Mouse (Mus musculus) liver, embryonic 18 days (tissue): ENCODE data around the gene Lao1. TPM values are rescaled to one million over a fixed set of nuclear protein-coding genes. Genes with fewer than 3 reads are reported as not detected.

Experiments
- polyA plus RNA-seq: library from polyadenylated mRNA; depleted of rRNA; stranded (reverse); fragments of >200 nt; gene quantifications from 2 replicates; pipeline ENCODE4 v1.2.3, GENCODE M21; 2012; rRNA removed

The Lao1 gene
- polyA plus RNA-seq, result not detected in 2 replicates

GRCm38 (mm10) chr4:118961141-118961628 is at the start of gene Lao1:
TSS of gene Lao1 (plus strand) at chr4:118961578.

GRCm38 (mm10) chr4:118917365-118917764 is 44.0 kb upstream of the Lao1 start, which contains the start of gene Olfr1329:
TSS of gene Olfr1329 (minus strand) at chr4:118917465.

GRCm38 (mm10) chr4:118938512-118938911 is 22.9 kb upstream of the Lao1 start, which contains the start of gene Olfr1328:
TSS of gene Olfr1328 (minus strand) at chr4:118938612.

Other genes starting within 250 kb of the Lao1 start
- not detected in 2 replicates for gene Olfr1340, start 241.4 kb upstream of the Lao1 start, polyA plus RNA-seq
- not detected in 2 replicates for gene Olfr1339, start 229.4 kb upstream of the Lao1 start, polyA plus RNA-seq
- not detected in 2 replicates for gene Olfr1338, start 202.8 kb upstream of the Lao1 start, polyA plus RNA-seq
- gene Olfr1337, start 179.0 kb upstream of the Lao1 start, polyA plus RNA-seq, result not detected in 2 replicates
- gene Olfr1335, start 151.6 kb upstream of the Lao1 start, polyA plus RNA-seq, result not detected in 2 replicates
- gene Olfr1333, start 125.3 kb upstream of the Lao1 start, polyA plus RNA-seq, result not detected in 2 replicates
- not detected in 2 replicates for gene Olfr1331, start 96.9 kb upstream of the Lao1 start, polyA plus RNA-seq
- not detected in 2 replicates for gene Olfr1330, start 73.0 kb upstream of the Lao1 start, polyA plus RNA-seq
- not detected in 2 replicates for gene Olfr1329, start 44.1 kb upstream of the Lao1 start, polyA plus RNA-seq
- gene Olfr1328, start 23.0 kb upstream of the Lao1 start, polyA plus RNA-seq, result not detected in 2 replicates
- gene Slc2a1, start 147.1 kb downstream of the Lao1 start, polyA plus RNA-seq, result 53.7 and 73.6 TPM in 2 replicates
- 3.2 TPM in 2 replicates for gene Zfp691, start 212.6 kb downstream of the Lao1 start, polyA plus RNA-seq
- 77.6 and 84.3 TPM in 2 replicates for gene Ermap, start 228.4 kb downstream of the Lao1 start, polyA plus RNA-seq
- gene Svbp, start 233.7 kb downstream of the Lao1 start, polyA plus RNA-seq, result 27.3 and 28.9 TPM in 2 replicates